Mouse (Mus musculus): ENCODE data around the gene Dolpp1.
A peak's percentile ranks its signal among the peaks of the same experiment; 100 is the strongest.

The Dolpp1 gene

DNA sequence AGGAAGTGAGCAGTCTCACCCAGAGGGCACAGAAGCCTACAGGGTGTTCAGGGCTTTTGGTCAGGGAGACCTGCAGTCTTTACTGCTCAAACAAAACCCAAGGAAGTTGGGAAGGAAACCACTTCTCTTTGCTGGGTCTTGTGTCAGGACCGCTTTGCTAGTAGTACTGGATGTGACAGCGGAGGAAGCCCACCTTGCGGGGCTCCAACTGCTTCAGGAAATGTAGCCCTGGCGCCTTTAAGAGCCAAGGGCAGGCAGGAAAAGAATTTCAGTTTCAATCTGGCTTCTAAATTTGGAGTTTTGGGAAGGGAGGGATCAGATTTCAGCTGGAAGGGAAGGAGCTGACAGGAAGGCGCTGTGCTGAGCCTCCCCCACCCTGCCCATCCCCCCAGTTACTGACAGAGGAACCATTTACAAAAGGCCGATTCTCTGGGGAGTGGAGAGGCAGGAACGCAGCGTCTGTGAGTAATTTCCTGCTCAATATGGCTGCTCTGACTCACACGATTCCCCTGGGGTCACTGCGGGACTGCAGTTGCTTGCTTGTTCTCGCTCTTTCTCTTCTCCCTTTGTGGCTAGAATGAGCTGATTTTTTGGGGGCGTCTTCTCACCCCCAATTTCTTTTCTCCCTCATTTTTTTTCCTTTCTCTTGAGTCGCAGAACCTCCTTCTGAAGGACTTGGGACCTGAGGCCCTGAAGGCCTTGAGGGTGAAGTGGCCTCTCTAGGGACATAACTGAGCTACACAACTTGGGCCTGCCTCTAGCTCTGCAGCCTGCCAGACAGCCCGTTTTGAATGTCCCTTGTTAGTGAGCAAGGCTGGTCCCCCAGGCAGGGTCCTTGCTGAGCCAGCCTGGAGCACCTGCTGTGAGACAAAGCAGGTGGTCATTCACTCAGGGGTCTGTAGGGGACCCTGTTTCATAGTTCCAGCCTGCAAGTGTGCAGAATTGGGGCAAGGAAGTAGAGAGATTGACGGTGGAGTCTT, 49.8 kb downstream of the Dolpp1 start:
- DNase-seq = peak; percentile 85

- no peak for DNase-seq
Measured at GRCm38 (mm10) chr2:30442498-30442890, 50.4 kb downstream of the Dolpp1 start.

DNA sequence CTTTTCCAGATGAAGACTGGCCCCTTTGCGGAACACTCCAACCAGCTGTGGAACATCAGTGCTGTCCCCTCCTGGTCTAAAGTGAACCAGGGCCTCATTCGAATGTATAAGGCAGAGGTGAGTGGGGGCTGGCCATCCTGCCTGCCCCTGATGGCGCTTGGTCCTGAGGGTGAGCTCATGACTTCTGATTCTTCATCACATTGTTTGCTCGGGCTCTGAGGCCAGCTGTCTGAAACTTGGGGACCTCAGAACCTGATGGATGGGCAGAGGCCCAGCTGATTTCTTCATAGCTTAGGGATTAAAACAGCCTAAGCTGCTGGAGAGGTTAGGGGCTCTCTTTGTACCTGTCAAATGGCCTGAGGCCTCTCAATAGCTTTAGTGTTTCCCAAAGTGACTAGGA, 51.2 kb downstream of the Dolpp1 start:
- DNase-seq = no peak

- no peak for DNase-seq
Measured at GRCm38 (mm10) chr2:30444006-30444405, 52.0 kb downstream of the Dolpp1 start.

DNA sequence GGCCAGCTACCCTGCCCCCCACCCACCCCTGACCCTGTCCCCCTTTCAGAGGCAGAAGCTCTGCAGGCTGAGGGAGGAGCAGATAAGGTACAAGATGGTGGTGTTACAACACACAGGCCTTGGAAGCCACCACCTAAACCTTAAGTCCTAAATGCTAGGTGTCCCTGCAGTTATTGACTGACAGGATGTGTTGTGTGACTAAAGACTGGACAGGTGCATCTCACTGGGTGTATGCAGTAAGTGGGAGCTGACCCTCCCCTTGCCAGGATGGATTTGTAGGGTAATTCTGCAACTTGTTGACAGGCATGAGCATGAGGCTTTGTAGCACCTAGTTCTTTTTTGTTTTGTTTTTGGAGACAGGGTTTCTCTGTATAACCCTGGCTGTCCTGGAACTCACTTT, 52.4 kb downstream of the Dolpp1 start:
- no peak for DNase-seq

DNA sequence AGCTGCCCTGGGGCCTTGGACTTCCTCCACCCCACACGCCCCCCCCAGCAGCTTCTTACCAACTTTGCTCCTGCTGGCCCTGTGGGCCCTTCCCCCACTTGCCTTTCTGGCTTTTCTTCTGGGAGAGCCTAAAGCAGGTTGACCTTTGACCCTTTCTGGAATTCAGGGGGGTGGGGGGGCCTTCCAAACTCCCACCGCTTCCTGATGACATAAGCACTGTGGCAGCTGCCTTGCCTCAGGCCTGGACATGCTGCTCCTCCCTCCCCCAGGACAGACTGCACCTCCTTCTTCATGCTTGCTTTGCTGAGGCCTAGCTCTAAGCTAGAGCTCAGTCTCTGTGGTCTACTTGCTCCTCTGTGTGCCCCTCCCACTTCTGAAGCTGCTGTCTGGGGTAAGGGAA, 53.3 kb downstream of the Dolpp1 start:
- DNase-seq = peak; percentile 73

DNA sequence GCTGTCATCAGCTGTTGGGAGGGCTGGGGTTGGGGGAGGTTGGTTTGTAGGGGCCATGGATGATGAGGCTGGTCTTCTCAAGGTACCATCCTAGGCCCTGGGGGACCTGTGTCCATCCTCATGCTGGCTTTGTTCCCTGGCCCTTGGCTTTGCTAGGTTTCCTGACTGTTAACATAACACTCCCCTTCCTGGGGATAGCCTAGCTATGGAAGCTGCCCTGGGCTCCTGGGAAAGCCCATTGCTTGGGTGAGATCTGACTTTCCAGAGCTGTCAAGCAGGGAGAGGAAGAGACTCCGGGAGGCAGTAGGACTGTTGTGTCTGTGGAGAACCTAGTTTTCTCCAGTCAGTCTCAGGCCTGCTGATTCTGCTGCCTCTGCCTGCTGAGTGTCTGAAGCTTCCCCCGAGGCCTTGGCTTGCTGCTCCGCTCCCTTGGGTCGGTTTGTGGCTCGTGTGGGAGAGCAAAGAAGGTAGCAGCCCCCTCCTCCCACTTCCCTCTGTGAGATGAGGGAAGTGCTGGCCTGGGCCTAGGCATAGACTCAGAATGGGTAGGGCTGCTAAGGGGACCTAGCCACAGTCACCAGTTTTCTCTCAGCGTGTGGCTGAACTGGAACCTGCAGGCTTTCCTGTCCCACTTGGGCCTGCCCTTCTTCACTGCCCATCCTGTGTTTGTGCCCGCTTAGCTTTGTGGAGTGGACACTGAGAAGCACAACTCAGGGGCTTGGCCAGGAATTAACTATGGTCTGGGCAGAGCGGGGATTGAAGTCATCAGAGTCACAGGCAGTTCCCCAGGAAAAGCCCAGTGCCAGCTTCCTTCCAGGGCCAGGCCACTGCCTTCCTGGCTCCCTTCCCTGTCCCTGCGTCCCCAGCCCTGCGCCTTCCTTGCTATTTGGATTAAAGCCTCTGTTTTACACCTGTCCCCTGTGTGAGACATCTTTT, 55.1 kb downstream of the Dolpp1 start:
- no peak for DNase-seq

- DNase-seq = no peak
Measured at GRCm38 (mm10) chr2:30448371-30448770, 56.3 kb downstream of the Dolpp1 start.
